Mouse (Mus musculus): ENCODE measurements around the gene Capza1. TPM values are rescaled to one million over a fixed set of nuclear protein-coding genes. Genes with fewer than 3 reads are reported as not detected.

The Capza1 gene
- polyA plus RNA-seq, 1 experiment from 2014 or later = 158 TPM

DNA sequence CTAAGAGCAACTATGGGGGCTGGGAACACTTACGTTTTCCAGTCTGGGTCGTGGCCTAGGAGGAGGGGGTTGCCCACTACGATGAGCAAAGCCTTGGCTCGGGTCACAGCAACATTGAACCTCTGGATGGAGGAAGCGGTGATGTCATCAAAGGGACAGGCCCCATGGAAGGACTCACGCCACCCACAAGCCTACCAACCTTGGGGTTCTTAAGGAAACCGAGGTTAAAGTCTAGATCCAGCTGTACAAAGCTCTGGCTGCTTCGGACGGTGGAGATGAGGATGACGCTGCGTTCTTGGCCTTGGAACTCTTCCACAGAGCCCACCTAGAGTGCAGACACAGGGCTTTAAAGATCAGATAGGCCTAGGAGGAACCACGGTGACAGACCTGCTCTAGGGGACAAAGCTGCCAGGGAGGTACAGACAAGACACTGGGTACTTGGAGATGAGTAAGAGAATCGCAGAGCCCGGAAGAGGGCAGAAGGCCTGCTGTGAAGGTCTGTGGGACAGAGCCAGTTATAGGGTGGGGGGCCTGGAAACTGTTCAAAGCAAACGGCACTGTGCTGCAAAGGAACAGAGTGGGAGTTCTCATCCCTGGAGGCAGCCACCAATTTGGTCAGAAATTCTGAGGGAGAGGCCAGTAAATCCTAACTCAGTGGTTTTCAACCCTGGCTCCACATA lies 68.5 kb downstream of the Capza1 start:
- Histone ChIP-seq H3K4me2 (no peak overlapping the region), H3K27ac (replicated peaks) (peak overlapping the region; percentile 96), H3K4me3 (no peak overlapping the region), H3K36me3 (peaks cover 87% of the 10 kb centered on the region), H3K27me3 (replicated peaks) (no peaks in the 10 kb centered on the region), H3K9me3 (no peaks in the 10 kb centered on the region), H3K4me1 (peaks cover 59% of the 10 kb centered on the region), H3K9ac (peak overlapping the region; percentile 19; the same call in 1 of the 2 replicates)
- no peak for ATAC-seq (ENCODE audit: extremely low read depth, insufficient number of reproducible peaks, low FRiP score, low TSS enrichment)
- 60% methylated on average over 15 of the region's 15 CpGs for WGBS

DNA sequence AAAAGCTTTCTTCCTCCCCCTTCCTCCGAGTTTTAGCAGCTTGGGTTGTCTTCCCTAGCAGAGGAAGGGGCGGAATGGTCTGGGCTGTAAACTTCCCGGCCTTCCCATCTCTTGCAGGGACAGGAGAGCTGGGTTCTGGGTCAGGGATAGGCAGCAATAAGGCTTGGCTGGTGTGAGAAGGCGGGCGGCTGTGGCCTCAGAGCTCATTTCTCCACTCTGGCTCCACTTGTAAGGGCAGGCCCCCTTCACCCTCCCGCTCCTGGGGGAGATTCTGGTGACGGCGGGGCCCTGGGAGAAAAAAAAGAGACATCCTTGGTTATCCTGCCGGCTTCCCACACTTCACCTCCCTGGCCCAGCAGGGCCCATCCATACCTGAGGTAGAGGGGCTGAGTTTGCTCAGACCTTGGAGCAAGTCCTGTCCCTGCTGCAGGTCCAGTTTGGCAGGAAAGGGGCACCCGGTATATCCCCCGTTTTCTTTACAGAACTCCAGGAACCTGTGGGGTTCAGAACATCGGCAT lies 69.3 kb downstream of the Capza1 start:
- no peak overlapping the region for H3K4me3 ChIP-seq
- H3K9me3 ChIP-seq = no peaks in the 10 kb centered on the region
- peak overlapping the region; percentile 96 for H3K27ac ChIP-seq (replicated peaks)
- H3K4me1 ChIP-seq = peaks cover 67% of the 10 kb centered on the region
- ATAC-seq (ENCODE audit: extremely low read depth, insufficient number of reproducible peaks, low FRiP score, low TSS enrichment) = no peak
- 47% methylated on average over 12 of the region's 12 CpGs for WGBS
- H3K9ac ChIP-seq = peak overlapping the region; percentile 72
- H3K4me2 ChIP-seq = peak overlapping the region; percentile 32
- peaks cover 80% of the 10 kb centered on the region for H3K36me3 ChIP-seq
- no peaks in the 10 kb centered on the region for H3K27me3 ChIP-seq (replicated peaks)

DNA sequence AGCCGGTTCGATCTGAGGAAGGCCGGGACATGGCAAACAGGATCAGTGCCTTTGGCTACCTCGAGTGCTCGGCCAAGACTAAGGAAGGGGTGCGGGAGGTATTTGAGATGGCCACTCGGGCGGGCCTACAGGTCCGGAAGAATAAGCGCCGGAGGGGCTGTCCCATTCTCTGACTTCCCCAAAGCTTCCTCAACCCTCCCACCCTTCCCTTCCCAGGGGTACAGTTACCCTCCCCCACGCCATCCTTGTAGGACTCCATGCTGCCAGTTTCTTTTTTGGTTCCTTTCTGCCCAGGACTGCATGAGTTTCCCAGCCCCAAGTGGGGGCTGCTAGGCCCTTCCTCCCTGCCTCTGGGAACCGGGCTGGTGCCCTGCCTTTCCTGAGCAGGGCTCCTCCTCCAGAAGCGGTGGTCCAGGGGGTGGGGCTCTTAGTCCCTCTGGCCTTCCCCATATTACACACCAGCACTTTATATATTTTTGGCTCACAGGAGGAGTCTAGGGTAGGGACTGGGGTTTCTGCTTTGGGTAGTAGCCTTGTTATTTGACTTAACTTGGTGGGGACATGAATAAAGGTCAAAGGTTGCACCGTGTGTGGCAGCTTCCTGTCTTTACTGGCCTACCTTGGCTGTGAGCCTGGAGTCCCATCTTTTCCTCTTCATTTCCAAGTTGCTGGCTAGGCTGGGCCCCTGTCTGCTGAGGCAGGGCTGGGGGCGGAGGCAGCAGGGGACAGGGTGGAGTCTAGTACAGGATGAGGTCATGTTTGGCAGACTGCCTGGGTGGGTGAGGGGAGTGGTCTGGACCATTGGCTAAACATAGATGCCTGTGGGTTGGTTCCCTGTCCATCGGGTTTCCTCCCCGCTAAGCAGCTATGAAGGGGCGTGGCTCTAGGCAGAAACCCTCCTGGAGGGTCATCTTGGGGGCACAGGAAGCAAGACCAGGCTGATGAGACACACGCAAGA lies 70.2 kb downstream of the Capza1 start:
- peaks cover 71% of the 10 kb centered on the region for H3K36me3 ChIP-seq
- WGBS = 34% methylated on average over 20 of the region's 20 CpGs
- H3K27ac ChIP-seq (replicated peaks) = peak overlapping the region; percentile 96
- H3K4me1 ChIP-seq = peaks cover 72% of the 10 kb centered on the region
- H3K9ac ChIP-seq = peak overlapping the region; percentile 70
- no peaks in the 10 kb centered on the region for H3K9me3 ChIP-seq
- no peaks in the 10 kb centered on the region for H3K27me3 ChIP-seq (replicated peaks)
- peak overlapping the region; percentile 48 for H3K4me2 ChIP-seq
- H3K4me3 ChIP-seq = peak overlapping the region; percentile 17; the same call in 1 of the 2 replicates
- ATAC-seq (ENCODE audit: extremely low read depth, insufficient number of reproducible peaks, low FRiP score, low TSS enrichment) = peak; percentile 84

DNA sequence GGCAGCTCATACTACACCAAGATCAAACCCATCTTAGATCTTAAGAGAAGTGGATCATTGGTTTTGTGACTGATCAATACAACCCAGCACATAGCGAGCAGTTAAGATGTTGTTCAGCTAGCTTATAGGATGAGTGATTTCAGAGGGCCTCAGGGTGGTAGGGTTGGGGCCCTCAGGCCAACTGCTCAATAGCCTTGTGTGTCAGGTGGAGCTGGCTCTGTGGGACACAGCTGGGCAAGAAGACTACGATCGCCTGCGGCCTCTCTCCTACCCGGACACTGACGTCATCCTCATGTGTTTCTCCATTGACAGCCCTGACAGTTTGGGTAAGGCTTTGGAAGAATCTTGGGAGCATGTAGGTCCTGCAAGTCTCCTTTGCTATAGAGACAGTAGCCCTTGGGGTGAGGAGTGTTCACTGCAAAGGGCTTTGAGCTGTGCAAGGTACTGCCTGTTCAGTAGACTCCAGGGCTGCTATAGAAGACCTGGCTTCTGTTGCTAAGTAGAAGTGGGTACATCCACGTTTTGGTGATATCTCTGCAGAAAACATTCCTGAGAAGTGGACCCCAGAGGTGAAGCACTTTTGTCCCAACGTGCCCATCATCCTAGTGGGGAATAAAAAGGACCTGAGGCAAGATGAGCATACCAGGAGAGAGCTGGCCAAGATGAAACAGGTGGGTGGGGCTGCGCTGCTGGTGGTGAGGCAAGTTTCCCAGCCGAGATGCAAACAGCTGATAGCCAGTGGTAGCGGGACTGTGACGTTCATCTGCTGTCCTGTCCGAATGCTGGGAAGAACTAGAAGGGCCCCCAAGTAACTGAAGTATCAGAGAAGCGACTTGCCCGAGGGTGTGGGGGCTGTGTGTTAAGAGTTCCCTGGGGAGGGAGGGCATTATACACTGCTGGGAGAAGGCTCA lies 71.7 kb downstream of the Capza1 start:
- peaks cover 61% of the 10 kb centered on the region for H3K36me3 ChIP-seq
- no peaks in the 10 kb centered on the region for H3K27me3 ChIP-seq (replicated peaks)
- H3K4me2 ChIP-seq = peak overlapping the region; percentile 48
- ATAC-seq (ENCODE audit: extremely low read depth, insufficient number of reproducible peaks, low FRiP score, low TSS enrichment) = no peak
- peak overlapping the region; percentile 96 for H3K27ac ChIP-seq (replicated peaks)
- H3K4me1 ChIP-seq = peaks cover 80% of the 10 kb centered on the region
- no peak overlapping the region for H3K4me3 ChIP-seq
- WGBS = 53% methylated on average over 15 of the region's 15 CpGs
- no peaks in the 10 kb centered on the region for H3K9me3 ChIP-seq
- peak overlapping the region; percentile 70 for H3K9ac ChIP-seq

DNA sequence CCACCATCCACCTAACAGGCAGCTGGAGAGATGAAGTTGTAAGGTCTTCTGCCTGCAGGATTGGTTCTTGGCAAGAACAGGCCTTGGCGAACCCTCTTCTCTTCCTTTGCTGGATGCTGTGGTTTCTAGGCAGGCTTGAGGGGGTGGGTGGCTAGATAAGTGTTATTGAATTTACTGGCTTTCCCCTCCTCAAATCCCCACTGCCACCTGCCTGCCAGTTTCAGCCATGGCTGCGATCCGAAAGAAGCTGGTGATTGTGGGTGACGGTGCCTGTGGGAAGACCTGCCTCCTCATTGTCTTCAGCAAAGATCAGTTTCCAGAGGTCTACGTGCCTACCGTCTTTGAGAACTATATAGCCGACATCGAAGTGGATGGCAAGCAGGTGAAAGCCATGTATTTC lies 72.6 kb downstream of the Capza1 start:
- Histone ChIP-seq H3K27me3 (replicated peaks) (no peaks in the 10 kb centered on the region), H3K4me1 (peaks cover 83% of the 10 kb centered on the region), H3K4me3 (peak overlapping the region; percentile 87; the same call in 1 of the 2 replicates), H3K9me3 (no peaks in the 10 kb centered on the region), H3K36me3 (peaks cover 52% of the 10 kb centered on the region), H3K4me2 (peak overlapping the region; percentile 96), H3K9ac (peak overlapping the region; percentile 96), H3K27ac (replicated peaks) (peak overlapping the region; percentile 95; the same call in 1 of the 2 replicates)
- ATAC-seq (ENCODE audit: extremely low read depth, insufficient number of reproducible peaks, low FRiP score, low TSS enrichment) = no peak
- 84% methylated on average over 8 of the region's 8 CpGs for WGBS

DNA sequence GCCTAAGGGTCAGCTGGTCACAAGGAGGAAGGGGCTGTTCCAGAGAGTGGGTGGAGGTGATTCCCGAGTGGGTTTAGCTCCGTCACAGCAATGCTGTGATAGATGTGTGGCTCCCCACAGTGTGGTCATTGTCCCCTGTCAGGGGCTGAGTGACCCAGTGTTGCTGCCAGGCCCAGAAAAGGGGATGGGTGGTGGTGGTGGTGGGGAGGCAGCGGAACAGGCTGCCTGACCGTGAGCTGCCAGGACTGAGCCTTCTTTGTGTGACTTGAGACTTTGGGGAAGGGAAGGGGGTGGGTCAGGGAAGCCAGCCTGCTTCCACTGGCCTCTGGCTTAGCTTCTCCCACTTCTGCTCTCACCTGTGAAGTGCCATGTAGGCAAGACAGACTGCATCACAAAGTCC lies 73.3 kb downstream of the Capza1 start:
- Histone ChIP-seq H3K27me3 (replicated peaks) (no peaks in the 10 kb centered on the region), H3K36me3 (peaks cover 47% of the 10 kb centered on the region), H3K4me2 (peak overlapping the region; percentile 96), H3K27ac (replicated peaks) (peak overlapping the region; percentile 95), H3K4me3 (peak overlapping the region; percentile 87), H3K4me1 (peaks cover 76% of the 10 kb centered on the region), H3K9ac (peak overlapping the region; percentile 96), H3K9me3 (no peaks in the 10 kb centered on the region)
- 21% methylated on average over 4 of the region's 4 CpGs for WGBS
- ATAC-seq (ENCODE audit: extremely low read depth, insufficient number of reproducible peaks, low FRiP score, low TSS enrichment) = no peak

DNA sequence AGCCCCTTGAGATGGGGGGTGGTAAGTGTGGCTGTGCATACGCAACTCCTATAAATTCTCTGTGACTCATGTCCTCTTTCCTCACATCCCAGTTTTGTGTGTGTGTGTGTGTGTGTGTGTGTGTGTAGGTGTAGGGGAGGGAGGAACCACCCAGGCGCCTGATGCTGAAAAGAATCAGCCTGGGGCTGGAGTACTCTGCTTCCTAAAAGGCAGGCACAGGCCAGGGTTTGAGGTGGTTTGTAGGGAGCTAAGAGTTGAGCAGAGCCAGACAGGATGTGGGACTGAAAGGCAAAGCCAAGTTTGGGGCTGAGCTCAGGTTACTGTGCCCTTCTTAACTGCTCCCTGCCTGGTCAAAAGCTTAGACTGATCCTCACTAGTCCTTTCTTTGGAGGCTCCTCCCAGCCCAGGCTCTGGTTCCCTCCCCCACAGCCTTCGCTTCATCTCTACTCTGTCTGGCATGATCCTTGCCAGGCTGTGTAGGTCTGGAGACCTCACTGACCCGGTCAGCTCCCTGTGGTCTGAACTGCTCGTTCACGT lies 73.8 kb downstream of the Capza1 start:
- Histone ChIP-seq H3K9ac (peak overlapping the region; percentile 96), H3K4me1 (peaks cover 71% of the 10 kb centered on the region), H3K9me3 (no peaks in the 10 kb centered on the region), H3K27ac (replicated peaks) (peak overlapping the region; percentile 95), H3K4me2 (peak overlapping the region; percentile 96), H3K36me3 (peaks cover 47% of the 10 kb centered on the region), H3K27me3 (replicated peaks) (no peaks in the 10 kb centered on the region), H3K4me3 (peak overlapping the region; percentile 87)
- 8% methylated on average over 6 of the region's 6 CpGs for WGBS
- ATAC-seq (ENCODE audit: extremely low read depth, insufficient number of reproducible peaks, low FRiP score, low TSS enrichment) = no peak

DNA sequence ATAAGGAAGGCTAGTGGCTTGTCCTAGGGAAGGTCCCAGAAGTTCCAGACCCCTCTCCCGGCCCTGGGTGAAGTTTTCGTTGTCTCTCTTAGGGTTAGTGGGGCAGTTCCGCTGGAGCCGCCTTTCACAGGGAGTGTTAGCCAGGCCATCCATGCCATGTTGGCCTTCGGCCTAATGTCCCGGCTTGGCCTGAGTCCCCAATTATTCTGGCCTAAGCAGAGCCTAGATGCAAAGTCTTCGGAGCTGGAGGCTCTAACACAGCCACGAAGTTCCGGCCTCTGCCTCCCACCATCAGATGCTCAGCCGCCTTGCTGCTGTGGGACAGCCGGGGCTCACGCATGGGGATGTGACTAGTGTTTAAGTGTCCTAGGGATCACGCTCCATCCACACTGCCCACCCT lies 74.5 kb downstream of the Capza1 start:
- H3K4me2 ChIP-seq = peak overlapping the region; percentile 96
- H3K27ac ChIP-seq (replicated peaks) = peak overlapping the region; percentile 95
- H3K27me3 ChIP-seq (replicated peaks) = no peaks in the 10 kb centered on the region
- H3K9me3 ChIP-seq = no peaks in the 10 kb centered on the region
- peak overlapping the region; percentile 87 for H3K4me3 ChIP-seq
- no peak for ATAC-seq (ENCODE audit: extremely low read depth, insufficient number of reproducible peaks, low FRiP score, low TSS enrichment)
- H3K4me1 ChIP-seq = peaks cover 64% of the 10 kb centered on the region
- 15% methylated on average over 13 of the region's 13 CpGs for WGBS
- H3K9ac ChIP-seq = peak overlapping the region; percentile 96
- peaks cover 44% of the 10 kb centered on the region for H3K36me3 ChIP-seq

DNA sequence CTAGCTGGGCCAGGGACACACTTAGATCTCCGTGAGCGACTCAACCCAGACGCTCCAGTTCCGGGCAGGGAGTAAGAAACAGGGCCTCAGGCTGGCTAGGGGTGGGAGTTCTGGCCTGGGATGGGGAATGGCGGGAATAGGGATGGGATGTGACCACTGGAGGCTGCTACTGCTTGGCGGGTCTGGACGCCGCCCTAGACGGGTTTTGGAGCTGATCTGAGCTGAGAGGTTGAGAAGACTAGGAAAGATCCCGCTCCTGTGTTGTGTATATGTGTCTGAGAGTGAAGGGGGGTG lies 75.0 kb downstream of the Capza1 start:
- no peaks in the 10 kb centered on the region for H3K27me3 ChIP-seq (replicated peaks)
- ATAC-seq (ENCODE audit: extremely low read depth, insufficient number of reproducible peaks, low FRiP score, low TSS enrichment) = no peak
- H3K36me3 ChIP-seq = peaks cover 42% of the 10 kb centered on the region
- peak overlapping the region; percentile 95 for H3K27ac ChIP-seq (replicated peaks)
- peaks cover 63% of the 10 kb centered on the region for H3K4me1 ChIP-seq
- 0% methylated on average over 10 of the region's 10 CpGs for WGBS
- H3K9ac ChIP-seq = peak overlapping the region; percentile 96
- peak overlapping the region; percentile 96 for H3K4me2 ChIP-seq
- H3K9me3 ChIP-seq = no peaks in the 10 kb centered on the region
- peak overlapping the region; percentile 87 for H3K4me3 ChIP-seq

DNA sequence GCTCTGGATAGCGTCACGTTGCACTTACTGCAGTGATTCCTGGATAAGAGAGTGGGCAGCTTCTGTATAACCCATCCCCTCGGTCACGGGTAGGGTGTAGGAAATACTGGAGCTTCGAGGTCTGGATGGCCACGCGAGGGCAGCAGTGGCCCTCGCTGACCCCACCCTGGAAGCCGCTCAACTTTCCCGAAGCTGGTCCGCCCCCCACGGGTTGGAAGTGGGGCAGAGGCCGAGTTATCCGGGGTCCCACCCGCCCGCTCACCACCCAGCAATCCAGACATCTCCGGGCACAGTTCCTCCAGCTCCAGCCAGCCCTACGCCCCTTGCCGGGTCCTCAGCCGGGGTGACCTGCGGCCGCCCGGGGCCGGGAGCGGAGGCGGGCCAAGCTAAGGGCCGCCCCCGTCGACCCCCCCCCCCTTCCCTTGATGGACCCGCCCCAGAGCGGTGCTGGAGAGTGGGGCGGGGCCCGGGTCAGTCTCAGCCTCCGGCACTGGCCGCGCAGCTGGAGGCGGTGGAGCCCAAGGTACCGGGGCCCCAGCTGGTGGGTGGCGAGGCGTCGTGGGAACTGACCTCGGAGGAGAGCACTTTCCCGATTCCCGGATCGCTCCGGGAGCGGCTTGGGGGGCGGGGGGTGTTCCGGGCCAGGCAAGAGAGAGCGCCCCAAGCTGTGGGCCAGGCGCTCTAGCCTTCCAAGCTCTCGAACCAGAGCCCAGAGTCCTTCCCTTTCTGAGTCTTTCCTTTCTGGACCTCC lies 75.6 kb downstream of the Capza1 start:
- H3K27ac ChIP-seq (replicated peaks) = peak overlapping the region; percentile 95
- H3K4me3 ChIP-seq = peak overlapping the region; percentile 87
- H3K9ac ChIP-seq = peak overlapping the region; percentile 96
- peaks cover 5% of the 10 kb centered on the region for H3K27me3 ChIP-seq (replicated peaks)
- H3K36me3 ChIP-seq = peaks cover 36% of the 10 kb centered on the region
- ATAC-seq (ENCODE audit: extremely low read depth, insufficient number of reproducible peaks, low FRiP score, low TSS enrichment) = peak; percentile 80
- no peaks in the 10 kb centered on the region for H3K9me3 ChIP-seq
- peak overlapping the region; percentile 96 for H3K4me2 ChIP-seq
- WGBS = 1% methylated on average over 51 of the region's 52 CpGs
- peaks cover 63% of the 10 kb centered on the region for H3K4me1 ChIP-seq

Data from heart, embryonic 13.5 days (tissue).